Mouse (Mus musculus) T-cell, adult 2 months (primary cell): ENCODE data around the gene Sprr2b.
"Not testable (repeated sequence)": the region's sequence is repeated elsewhere in the genome, so short reads cannot be mapped to it uniquely, and the experiment has no call there.

Experiments used
- DNase-seq: peaks from one replicate; pipeline ENCODE4 v3.0.0; 2022; ENCODE audit warnings: low spot score

The Sprr2b gene

GRCm38 (mm10) chr3:92316320-92316719 is at the start of gene Sprr2b:
TSS of gene Sprr2b (plus strand) at chr3:92316620.
- no peak for DNase-seq

GRCm38 (mm10) chr3:92271414-92271985 is 44.9 kb upstream of the Sprr2b start:
- not testable (repeated sequence) for DNase-seq

GRCm38 (mm10) chr3:92273504-92273903 is 42.9 kb upstream of the Sprr2b start:
- DNase-seq: not testable (repeated sequence)

- not testable (repeated sequence) for DNase-seq
Observed at GRCm38 (mm10) chr3:92274018-92274417, 42.4 kb upstream of the Sprr2b start.

GRCm38 (mm10) chr3:92279663-92280062 is 36.8 kb upstream of the Sprr2b start:
- DNase-seq: not testable (repeated sequence)

- not testable (repeated sequence) for DNase-seq
Observed at GRCm38 (mm10) chr3:92280963-92281606, 35.3 kb upstream of the Sprr2b start.

GRCm38 (mm10) chr3:92285101-92285500 is 31.3 kb upstream of the Sprr2b start, which contains the start of gene Sprr2a3:
TSS of gene Sprr2a3 (plus strand) at chr3:92285417.
- not testable (repeated sequence) for DNase-seq

- DNase-seq: not testable (repeated sequence)
Observed at GRCm38 (mm10) chr3:92288489-92288888, 27.9 kb upstream of the Sprr2b start.

- DNase-seq: no peak
Observed at GRCm38 (mm10) chr3:92307406-92307805, 9.0 kb upstream of the Sprr2b start.

- DNase-seq: no peak
Observed at GRCm38 (mm10) chr3:92317384-92317783, 964 bp downstream of the Sprr2b start.

GRCm38 (mm10) chr3:92336278-92336677 is 19.9 kb downstream of the Sprr2b start:
- no peak for DNase-seq

GRCm38 (mm10) chr3:92338840-92339239 is 22.4 kb downstream of the Sprr2b start, which contains the start of gene Sprr2d:
TSS of gene Sprr2d (plus strand) at chr3:92339140.
- no peak for DNase-seq

- no peak for DNase-seq
Observed at GRCm38 (mm10) chr3:92351843-92352242, 35.4 kb downstream of the Sprr2b start, which contains the start of gene Sprr2e. TSS of gene Sprr2e (plus strand) at chr3:92352143.

GRCm38 (mm10) chr3:92361619-92362018 is 45.2 kb downstream of the Sprr2b start:
- no peak for DNase-seq

- DNase-seq: no peak
Observed at GRCm38 (mm10) chr3:92364887-92365286, 48.5 kb downstream of the Sprr2b start, which contains the start of gene Sprr2f. TSS of gene Sprr2f (plus strand) at chr3:92365187.
